Mouse (Mus musculus) megakaryocyte, embryonic 14.5 days (primary cell): ENCODE data around the gene Opcml. TPM values are rescaled to one million over a fixed set of nuclear protein-coding genes. Genes with fewer than 3 reads are reported as not detected.

Experiments
- H3K27me3 ChIP-seq: replicated peaks from 2 replicates; pipeline ENCODE3; 2012; ENCODE audit warnings: inconsistent platforms
- H3K36me3 ChIP-seq: replicated peaks from 2 replicates; pipeline ENCODE3; 2012; ENCODE audit warnings: low read length, inconsistent platforms, mixed read lengths
- H3K4me1 ChIP-seq: 2 replicates; pipeline ENCODE4 v1.6.1; 2012; ENCODE audit warnings: inconsistent platforms
- H3K4me3 ChIP-seq: replicated peaks from 2 replicates; pipeline ENCODE3; 2012; ENCODE audit warnings: moderate library complexity, mild to moderate bottlenecking, inconsistent platforms
- H3K9me3 ChIP-seq: 2 replicates; pipeline ENCODE4 v1.6.1; 2012; ENCODE audit warnings: inconsistent platforms
- FLI1 ChIP-seq: IDR thresholded peaks from 2 replicates; pipeline ENCODE4 v1.6.1; 2012; ENCODE audit warnings: low read length, inconsistent platforms, mixed read lengths
- GATA1 ChIP-seq: IDR thresholded peaks from 3 replicates; pipeline ENCODE4 v1.6.1; 2012; ENCODE audit warnings: mixed read lengths, low read length, inconsistent platforms, borderline replicate concordance
- polyA plus RNA-seq: library from polyadenylated mRNA; stranded (reverse); fragments of >175 nt; gene quantifications from 2 replicates; pipeline ENCODE4 v1.2.3, GENCODE M21; 2012; ENCODE audit warnings: low replicate concordance; ENCODE audit not compliant: insufficient read depth

The Opcml gene
- 0.07 TPM in 1 of 2 replicates, not detected in the other for polyA plus RNA-seq

DNA sequence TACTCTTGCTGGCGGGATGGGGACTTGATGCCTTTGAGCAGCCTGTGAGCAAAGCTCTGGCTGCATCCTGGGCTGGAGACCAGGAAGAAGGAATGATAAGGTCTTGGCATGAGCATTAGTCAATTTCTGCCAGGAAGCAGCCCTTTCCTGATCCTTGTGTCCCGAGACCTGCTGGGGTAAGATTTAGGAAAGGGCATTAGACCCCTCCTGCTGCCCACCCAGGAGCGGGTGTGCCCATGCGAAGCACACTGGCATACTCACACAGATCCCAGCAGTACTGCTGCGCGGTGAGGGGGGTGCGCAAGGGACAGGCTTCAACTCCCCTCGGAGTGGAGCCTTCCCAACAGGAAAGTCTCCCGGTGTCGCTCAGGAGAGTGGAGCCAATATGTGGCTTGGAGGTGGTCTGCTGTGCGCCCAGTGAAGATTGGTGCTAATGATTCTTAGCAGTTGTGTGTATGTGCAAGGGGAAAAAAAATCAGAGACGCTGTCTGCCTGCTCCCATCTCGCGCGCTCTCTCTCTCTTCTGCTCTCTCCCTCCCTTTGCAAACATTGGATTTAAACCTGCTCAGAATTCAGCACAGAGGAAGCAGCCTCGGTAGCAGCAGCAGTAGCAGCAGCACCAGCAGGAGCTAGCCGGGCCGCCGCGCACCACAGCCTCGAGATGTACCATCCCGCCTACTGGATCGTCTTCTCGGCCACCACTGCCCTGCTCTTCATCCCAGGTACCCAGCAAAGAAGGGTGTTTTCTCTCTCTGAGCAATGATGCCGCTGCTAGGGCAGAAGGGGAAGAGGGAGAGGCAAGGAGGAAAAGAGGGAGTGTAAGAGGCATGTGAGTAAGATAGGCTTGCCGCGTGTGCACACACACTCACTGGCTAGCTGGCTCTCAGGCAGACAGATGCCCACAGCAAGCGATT lies at the start of gene Opcml:
Opcml (plus strand) TSS at position 51 of the 914 bp plus-strand sequence.
- Histone ChIP-seq H3K36me3 (no peaks in the 10 kb centered on the region), H3K27me3 (peaks cover 39% of the 10 kb centered on the region), H3K9me3 (0 out of 2 replicates have a peak, but pooled peaks cover 8% of the 10 kb centered on the region), H3K4me1 (peaks cover 11% of the 10 kb centered on the region), H3K4me3 (peak within 1 kb of the TSS; percentile 67)
- TF ChIP-seq FLI1 (no peak), GATA1 (no peak)

DNA sequence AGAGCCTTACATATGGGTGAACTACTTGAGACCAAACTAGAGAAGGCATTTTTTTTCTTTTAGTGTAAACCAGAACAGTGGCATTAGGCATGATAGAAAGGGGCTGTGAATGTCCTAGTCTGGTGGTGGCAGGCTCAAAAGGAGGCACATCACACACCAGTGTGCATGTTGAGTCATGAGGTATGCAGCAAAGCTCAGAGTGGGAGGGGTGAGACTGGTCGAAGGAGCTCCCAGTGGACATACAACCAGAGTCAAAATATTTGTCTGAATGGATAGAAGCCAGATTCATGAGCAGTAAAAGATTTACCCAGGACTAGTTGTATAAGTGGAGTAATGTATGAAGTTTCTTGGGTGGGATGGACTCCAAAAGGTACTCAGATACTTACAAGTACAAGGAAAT lies 31.9 kb upstream of the Opcml start:
- Histone ChIP-seq H3K27me3 (no peaks in the 10 kb centered on the region), H3K36me3 (no peaks in the 10 kb centered on the region), H3K4me1 (peaks cover 7% of the 10 kb centered on the region; the same call in 1 of the 2 replicates), H3K4me3 (no peak overlapping the region), H3K9me3 (no peaks in the 10 kb centered on the region)
- no peak for TF ChIP-seq FLI1
- no peak for TF ChIP-seq GATA1

GRCm38 (mm10) chr9:27761196-27761595 lies 29.4 kb upstream of the Opcml start:
- Histone ChIP-seq H3K9me3 (no peaks in the 10 kb centered on the region), H3K36me3 (no peaks in the 10 kb centered on the region), H3K4me3 (no peak overlapping the region), H3K27me3 (no peaks in the 10 kb centered on the region), H3K4me1 (peaks cover 3% of the 10 kb centered on the region; the same call in 1 of the 2 replicates)
- TF ChIP-seq GATA1 (no peak), FLI1 (no peak)

- no peak for TF ChIP-seq FLI1
- TF ChIP-seq GATA1 = no peak
- no peaks in the 10 kb centered on the region for H3K4me1 ChIP-seq
- no peaks in the 10 kb centered on the region for H3K9me3 ChIP-seq
- no peaks in the 10 kb centered on the region for H3K27me3 ChIP-seq
- H3K4me3 ChIP-seq = no peak overlapping the region
- no peaks in the 10 kb centered on the region for H3K36me3 ChIP-seq
Measured at GRCm38 (mm10) chr9:27766446-27766845, 24.1 kb upstream of the Opcml start.

- Histone ChIP-seq H3K9me3 (no peaks in the 10 kb centered on the region), H3K4me3 (no peak overlapping the region), H3K36me3 (no peaks in the 10 kb centered on the region), H3K4me1 (no peaks in the 10 kb centered on the region), H3K27me3 (no peaks in the 10 kb centered on the region)
- TF ChIP-seq FLI1 = no peak
Measured at GRCm38 (mm10) chr9:27767196-27767900, 23.2 kb upstream of the Opcml start.

- Histone ChIP-seq H3K9me3 (no peaks in the 10 kb centered on the region), H3K27me3 (peaks cover 3% of the 10 kb centered on the region)
- no peak for TF ChIP-seq FLI1
- no peak for TF ChIP-seq GATA1
Measured at GRCm38 (mm10) chr9:27768788-27769187, 21.8 kb upstream of the Opcml start.

DNA sequence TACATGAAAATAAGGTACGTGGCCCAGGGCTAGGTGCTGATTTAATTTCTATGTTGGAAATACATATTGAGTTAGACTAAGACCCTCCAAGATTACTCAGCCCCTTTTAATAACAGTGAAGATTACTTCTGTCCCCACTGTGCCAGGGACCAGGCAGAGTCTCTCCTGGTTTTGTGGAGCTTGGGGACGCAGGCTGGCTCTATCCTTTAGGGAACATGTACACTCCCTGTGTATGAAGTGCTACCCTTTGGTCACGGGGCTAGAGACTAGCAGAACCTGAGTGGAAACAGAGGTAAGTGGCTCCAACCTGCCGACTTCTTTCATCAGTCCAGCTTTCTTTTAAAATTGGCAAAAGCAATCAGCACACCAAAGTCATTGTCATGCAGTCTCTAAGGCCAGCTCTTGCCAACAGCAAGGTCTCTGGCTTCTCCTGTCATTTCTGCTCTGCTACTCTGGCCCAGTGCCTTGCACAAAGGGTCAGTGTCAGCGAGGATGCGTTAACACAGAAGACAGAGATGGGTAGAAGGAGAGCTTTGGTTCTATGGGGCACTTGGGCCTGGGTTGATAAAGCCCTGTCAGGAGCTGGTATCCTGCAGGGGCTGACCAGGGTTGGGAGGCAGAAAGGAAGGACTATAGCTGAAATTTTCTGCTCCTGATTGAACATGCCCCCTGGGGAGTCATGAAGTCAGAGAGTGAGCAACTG lies 9.1 kb upstream of the Opcml start:
- no peaks in the 10 kb centered on the region for H3K36me3 ChIP-seq
- H3K4me1 ChIP-seq = no peaks in the 10 kb centered on the region; the same call in 1 of the 2 replicates
- peaks cover 5% of the 10 kb centered on the region for H3K27me3 ChIP-seq
- TF ChIP-seq GATA1 (no peak), FLI1 (no peak)
- no peak overlapping the region for H3K4me3 ChIP-seq
- 0 out of 2 replicates have a peak, but pooled peaks cover 3% of the 10 kb centered on the region for H3K9me3 ChIP-seq

More at GRCm38 (mm10) chr9:27768788-27769187, 21.8 kb upstream of the Opcml start:
- no peaks in the 10 kb centered on the region for H3K4me1 ChIP-seq
- H3K36me3 ChIP-seq = no peaks in the 10 kb centered on the region
- no peak overlapping the region for H3K4me3 ChIP-seq

GRCm38 (mm10) chr9:27781994-27782337 lies 8.6 kb upstream of the Opcml start:
- Histone ChIP-seq H3K4me3 (no peak overlapping the region), H3K9me3 (0 out of 2 replicates have a peak, but pooled peaks cover 3% of the 10 kb centered on the region), H3K4me1 (no peaks in the 10 kb centered on the region; the same call in 1 of the 2 replicates), H3K36me3 (no peaks in the 10 kb centered on the region), H3K27me3 (peaks cover 5% of the 10 kb centered on the region)
- TF ChIP-seq GATA1 (no peak), FLI1 (no peak)

DNA sequence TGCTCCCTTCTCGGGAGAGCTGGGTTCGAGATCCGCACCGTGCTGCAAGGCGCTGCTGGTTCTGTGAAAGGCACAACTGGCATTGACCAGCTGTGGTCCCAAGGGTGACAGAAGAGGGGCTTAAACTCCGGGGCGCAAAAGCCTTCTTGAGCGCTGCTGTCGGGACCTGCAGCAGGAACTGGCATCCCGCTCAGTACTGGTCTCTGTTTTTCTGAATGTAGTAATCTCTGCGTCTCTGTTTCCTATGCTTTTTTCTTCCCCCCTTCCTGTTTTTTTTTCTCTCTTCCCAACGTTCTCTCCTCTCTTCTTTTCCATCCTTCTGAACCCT lies 1.0 kb downstream of the Opcml start:
- H3K4me1 ChIP-seq = peaks cover 11% of the 10 kb centered on the region
- peak overlapping the region; percentile 67 for H3K4me3 ChIP-seq
- peaks cover 39% of the 10 kb centered on the region for H3K27me3 ChIP-seq
- TF ChIP-seq GATA1 = no peak
- TF ChIP-seq FLI1 = no peak
- 0 out of 2 replicates have a peak, but pooled peaks cover 8% of the 10 kb centered on the region for H3K9me3 ChIP-seq
- H3K36me3 ChIP-seq = no peaks in the 10 kb centered on the region
